Mouse (Mus musculus) urinary bladder, postnatal 0 days (tissue): ENCODE measurements around the gene Gm10283. TPM values are rescaled to one million over a fixed set of nuclear protein-coding genes. Genes with fewer than 3 reads are reported as not detected.

ENCODE experiments used
- polyA plus RNA-seq: library from polyadenylated mRNA; unstranded; fragments of >200 nt; fragmentation: Nextera tagmentation; extraction: Ambion mirVana; gene quantifications from 2 replicates; pipeline ENCODE4 v1.2.1, GENCODE M21; 2015

The Gm10283 gene
- not detected in 2 replicates for polyA plus RNA-seq

GRCm38 (mm10) chr8:60503098-60503497, at the start of gene Gm10283:
TSS of gene Gm10283 (minus strand) at chr8:60503198.

DNA sequence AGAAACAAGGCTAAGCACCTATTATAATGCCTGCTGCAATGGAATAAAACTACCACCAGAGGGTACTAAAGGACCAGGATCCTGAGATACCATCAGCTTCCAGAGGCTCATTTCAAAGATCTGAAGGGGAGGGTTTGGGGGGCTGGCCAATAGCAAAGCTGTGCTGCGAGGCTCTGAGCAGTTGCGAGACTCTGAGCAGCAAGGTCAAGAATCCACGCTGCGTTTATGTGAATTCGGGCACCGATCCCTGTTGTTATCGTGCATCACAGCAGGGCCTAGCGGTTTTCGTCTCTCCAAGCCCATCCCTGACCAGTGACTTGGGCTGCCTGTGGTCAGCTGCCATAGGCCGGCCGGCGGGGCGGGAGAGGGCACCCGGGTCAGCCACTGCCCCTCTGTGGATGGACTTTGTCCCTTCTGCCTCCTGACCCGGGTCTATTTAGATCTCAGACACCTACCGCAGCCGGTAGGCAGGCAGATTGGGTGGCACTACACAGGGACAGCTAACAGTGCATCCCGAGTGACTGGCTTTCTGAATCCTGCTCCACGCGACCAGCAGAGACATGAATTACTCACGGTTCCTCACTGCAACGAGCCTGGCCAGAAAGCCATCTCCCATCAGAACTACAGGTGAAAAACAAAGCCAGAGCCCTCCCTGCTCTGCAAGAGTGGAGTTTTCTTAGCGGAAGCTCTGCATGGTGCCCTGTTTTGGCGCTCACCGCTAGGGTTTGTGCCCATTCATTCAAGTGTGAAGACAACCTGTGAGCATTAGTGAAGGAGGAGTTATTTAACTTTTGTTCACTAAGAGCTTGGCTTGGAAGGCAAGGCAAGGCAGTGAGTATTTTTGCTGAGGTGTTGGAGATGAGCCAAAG, 2.9 kb upstream of the Gm10283 start, which contains the start of gene Aadat:
Gene Aadat, plus strand, starts transcription at position 280 of the 869 bp plus-strand sequence.

Other genes with a start within 250 kb of the Gm10283 start
- gene Aadat, start 2.7 kb upstream of the Gm10283 start, polyA plus RNA-seq: 0.23 and 0.39 TPM in 2 replicates
- gene Mfap3l, start 129.6 kb upstream of the Gm10283 start, polyA plus RNA-seq: 2.9 TPM in 2 replicates